Comparison of ENCODE assay signal across 8 mouse cellular contexts in genomic region chr5:147430936-147431839, GRCm38 (mm10). TPM values are rescaled to one million over a fixed set of nuclear protein-coding genes. Genes with fewer than 3 reads are reported as not detected.
DNase-seq lines count a peak whose midpoint lies in the region; ATAC-seq and TF ChIP-seq lines count a peak whose summit lies in the region.

No protein-coding gene starts in this region.

- peak; percentile 61 for ATAC-seq in embryonic facial prominence, embryonic 15.5 days (ENCODE audit: insufficient number of reproducible peaks, low FRiP score, low TSS enrichment, low read depth)
- ATAC-seq in heart, embryonic 11.5 days (replicated peaks; ENCODE audit: insufficient number of reproducible peaks, low FRiP score, low TSS enrichment) = peak; percentile 62
- ATAC-seq in kidney, embryonic 15.5 days (replicated peaks; ENCODE audit: low FRiP score) = peak; percentile 73
- peak; percentile 67 for ATAC-seq in monocyte, adult 5-6 weeks (replicated peaks; ENCODE audit: insufficient number of reproducible peaks, low FRiP score, low TSS enrichment, poor library complexity, severe bottlenecking)

- peak overlapping the region; percentile 97 for H3K4me3 ChIP-seq in embryonic facial prominence, embryonic 15.5 days (replicated peaks)
- peak overlapping the region; percentile 84 for H3K4me3 ChIP-seq in heart, embryonic 11.5 days (ENCODE audit: low read depth, low read length)
- peak overlapping the region; percentile 85 for H3K4me3 ChIP-seq in kidney, embryonic 15.5 days (replicated peaks)
- H3K4me3 ChIP-seq in liver, adult 2 months (ENCODE audit: insufficient read depth, low read depth, low read length) = peak overlapping the region; percentile 87

- WGBS in embryonic facial prominence, embryonic 15.5 days = under 1% methylated on average over 43 of the region's 68 CpGs
- under 1% methylated on average over 42 of the region's 68 CpGs for WGBS in heart, embryonic 11.5 days (ENCODE audit: insufficient replicate concordance)
- WGBS in kidney, embryonic 15.5 days = under 1% methylated on average over 54 of the region's 68 CpGs
- 1% methylated on average over 50 of the region's 68 CpGs for WGBS in liver, adult 2 months

- TF ChIP-seq POLR2A in liver, adult 2 months (IDR thresholded peaks at IDR 0.05; ENCODE audit: extremely low read depth, insufficient read depth, low read length) = no peak

- no peaks in the 10 kb centered on the region for H3K9me3 ChIP-seq in embryonic facial prominence, embryonic 15.5 days (replicated peaks)
- no peaks in the 10 kb centered on the region for H3K9me3 ChIP-seq in heart, embryonic 11.5 days (replicated peaks; ENCODE audit: control insufficient read depth, low read length)
- H3K9me3 ChIP-seq in kidney, embryonic 15.5 days (replicated peaks) = no peaks in the 10 kb centered on the region

- H3K4me1 ChIP-seq in embryonic facial prominence, embryonic 15.5 days = peaks cover 37% of the 10 kb centered on the region
- H3K4me1 ChIP-seq in heart, embryonic 11.5 days (ENCODE audit: control insufficient read depth, insufficient read depth, low read length) = peaks cover 27% of the 10 kb centered on the region
- peaks cover 48% of the 10 kb centered on the region for H3K4me1 ChIP-seq in kidney, embryonic 15.5 days
- H3K4me1 ChIP-seq in liver, adult 2 months (ENCODE audit: control insufficient read depth, insufficient read depth, low read length) = peaks cover 29% of the 10 kb centered on the region

- H3K27me3 ChIP-seq in embryonic facial prominence, embryonic 15.5 days = no peaks in the 10 kb centered on the region
- H3K27me3 ChIP-seq in heart, embryonic 11.5 days (ENCODE audit: control insufficient read depth, insufficient read depth, low read length) = no peaks in the 10 kb centered on the region
- no peaks in the 10 kb centered on the region for H3K27me3 ChIP-seq in kidney, embryonic 15.5 days
- H3K27me3 ChIP-seq in liver, adult 2 months (ENCODE audit: control insufficient read depth, insufficient read depth, low read length) = no peaks in the 10 kb centered on the region
- no peaks in the 10 kb centered on the region for H3K27me3 ChIP-seq in splenic B cell, adult 2 months (ENCODE audit: control insufficient read depth, insufficient read depth, low read length, poor library complexity, severe bottlenecking)

- DNase-seq in A20 (ENCODE audit: low read depth, low spot score) = peak; percentile 75
- peak; percentile 74 for DNase-seq in adrenal gland, postnatal 25 days
- DNase-seq in liver, adult 2 months (ENCODE audit: extremely low read depth, low read depth, low spot score) = peak; percentile 33
- DNase-seq in splenic B cell, adult 2 months (ENCODE audit: low read depth, low spot score) = peak; percentile 80

- peaks cover 3% of the 10 kb centered on the region; the same call in 1 of the 2 replicates for H3K36me3 ChIP-seq in embryonic facial prominence, embryonic 15.5 days
- H3K36me3 ChIP-seq in heart, embryonic 11.5 days (ENCODE audit: control insufficient read depth, insufficient read depth, low read length) = 0 out of 2 replicates have a peak, but pooled peaks cover 2% of the 10 kb centered on the region
- peaks cover 7% of the 10 kb centered on the region; the same call in 1 of the 2 replicates for H3K36me3 ChIP-seq in kidney, embryonic 15.5 days
- no peaks in the 10 kb centered on the region for H3K36me3 ChIP-seq in liver, adult 2 months (ENCODE audit: control insufficient read depth, insufficient read depth, low read length)
- no peaks in the 10 kb centered on the region for H3K36me3 ChIP-seq in splenic B cell, adult 2 months (ENCODE audit: control insufficient read depth, insufficient read depth, low read length, poor library complexity, severe bottlenecking)

- peak overlapping the region; percentile 98 for H3K9ac ChIP-seq in embryonic facial prominence, embryonic 15.5 days
- H3K9ac ChIP-seq in heart, embryonic 11.5 days (ENCODE audit: low read depth, low read length) = peak overlapping the region; percentile 83
- H3K9ac ChIP-seq in kidney, embryonic 15.5 days = peak overlapping the region; percentile 97
- peak overlapping the region; percentile 100 for H3K9ac ChIP-seq in liver, adult 2 months (ENCODE audit: low read depth, low read length)

- H3K27ac ChIP-seq in embryonic facial prominence, embryonic 15.5 days (replicated peaks) = peak overlapping the region; percentile 99
- peak overlapping the region; percentile 98 for H3K27ac ChIP-seq in heart, embryonic 11.5 days (ENCODE audit: low read depth, low read length)
- peak overlapping the region; percentile 99 for H3K27ac ChIP-seq in kidney, embryonic 15.5 days
- H3K27ac ChIP-seq in liver, adult 2 months (replicated peaks; ENCODE audit: insufficient read depth, low read depth, low read length) = peak overlapping the region; percentile 99

- no peak for TF ChIP-seq CTCF in liver, adult 2 months (IDR thresholded peaks at IDR 0.05; ENCODE audit: low read depth, low read length)

- peak overlapping the region; percentile 62 for H3K4me2 ChIP-seq in embryonic facial prominence, embryonic 15.5 days (replicated peaks)
- H3K4me2 ChIP-seq in heart, embryonic 11.5 days = peak overlapping the region; percentile 78
- peak overlapping the region; percentile 64 for H3K4me2 ChIP-seq in kidney, embryonic 15.5 days

- H3K79me2 ChIP-seq in liver, adult 2 months (ENCODE audit: control insufficient read depth, insufficient read depth, low read length) = peaks cover 47% of the 10 kb centered on the region

RNA-seq across cellular contexts. Expression of gene Pan3, which starts 1.2 kb away (rescaled TPM):
- 119 and 122 TPM in 2 replicates for total RNA-seq in adrenal gland, postnatal 25 days (2021)
- polyA plus RNA-seq in embryonic facial prominence, embryonic 15.5 days (2015; fragmentation: Nextera tagmentation; extraction: Ambion mirVana) = 75.8 and 78.9 TPM in 2 replicates
- polyA plus RNA-seq in heart, embryonic 11.5 days (2014; fragmentation: Nextera tagmentation; extraction: Ambion mirVana) = 43.7 and 54.9 TPM in 2 replicates
- polyA plus RNA-seq in kidney, embryonic 15.5 days (2015; fragmentation: Nextera tagmentation; extraction: Ambion mirVana) = 73.7 and 77.6 TPM in 2 replicates
- total RNA-seq in liver, adult 2 months (2014; rRNA removed) = 42.7 and 47.1 TPM in 2 replicates
- polyA plus RNA-seq in liver, adult 2 months (2012; rRNA removed) = 6.9 and 11.6 TPM in 2 replicates
- 167 to 270 TPM (median 183 TPM) in 3 replicates for total RNA-seq in monocyte, adult 5-6 weeks (2017)

RNA-seq across cellular contexts. Expression of gene Flt3, which starts 30.9 kb away (rescaled TPM):
- total RNA-seq in adrenal gland, postnatal 25 days (2021) = 0.33 TPM in 1 of 2 replicates, not detected in the other
- 0.12 and 0.17 TPM in 2 replicates for polyA plus RNA-seq in embryonic facial prominence, embryonic 15.5 days (2015; fragmentation: Nextera tagmentation; extraction: Ambion mirVana)
- 0.10 TPM in 2 replicates for polyA plus RNA-seq in heart, embryonic 11.5 days (2014; fragmentation: Nextera tagmentation; extraction: Ambion mirVana)
- polyA plus RNA-seq in kidney, embryonic 15.5 days (2015; fragmentation: Nextera tagmentation; extraction: Ambion mirVana) = 0.05 and 0.18 TPM in 2 replicates
- total RNA-seq in liver, adult 2 months (2014; rRNA removed) = 0.18 and 0.27 TPM in 2 replicates
- polyA plus RNA-seq in liver, adult 2 months (2012; rRNA removed) = 0.14 and 0.16 TPM in 2 replicates
- 1.7 to 3.9 TPM (median 3.2 TPM) in 3 replicates for total RNA-seq in monocyte, adult 5-6 weeks (2017)

Comparison
In these comparisons a context has a peak if more than half of its experiments do, and no peak if none do; other contexts are left out.
1. Peak in every context shown above with its lines: DNase-seq, ATAC-seq, H3K4me3 ChIP-seq and H3K27ac ChIP-seq.